Mouse (Mus musculus) myocyte (in vitro differentiated cells): Measurements from ENCODE around the gene Ubash3b. TPM values are rescaled to one million over a fixed set of nuclear protein-coding genes. Genes with fewer than 3 reads are reported as not detected.
A peak's percentile ranks its signal among the peaks of the same experiment; 100 is the strongest.

Experiments used
- H3K27me3 ChIP-seq: one replicate; pipeline ENCODE4 v1.6.1; 2011; ENCODE audit not compliant: control insufficient read depth, insufficient read depth, insufficient read length
- H3K36me3 ChIP-seq: one replicate; pipeline ENCODE4 v1.6.1; 2011; ENCODE audit not compliant: control insufficient read depth, insufficient read depth
- H3K4me2 ChIP-seq: one replicate; pipeline ENCODE4 v1.6.1; 2011; ENCODE audit warnings: low read depth, control low read depth
- H3K4me3 ChIP-seq: one replicate; pipeline ENCODE4 v1.5.1; 2011; ENCODE audit warnings: mild to moderate bottlenecking, control low read depth, moderate library complexity
- H3K79me2 ChIP-seq: one replicate; pipeline ENCODE4 v1.6.1; 2011; ENCODE audit not compliant: control insufficient read depth, insufficient read depth
- H3ac ChIP-seq: one replicate; pipeline ENCODE4 v1.6.1; 2011; ENCODE audit not compliant: control insufficient read depth, insufficient read length
- CEBPB ChIP-seq: IDR thresholded peaks from 2 replicates; pipeline ENCODE4 v1.6.1; 2011; ENCODE audit warnings: mild to moderate bottlenecking, moderate library complexity; ENCODE audit not compliant: poor library complexity, insufficient read depth, severe bottlenecking
- E2F4 ChIP-seq: IDR thresholded peaks from one replicate; pipeline ENCODE4 v1.6.1; 2011; ENCODE audit warnings: mild to moderate bottlenecking, control low read depth, moderate library complexity; ENCODE audit not compliant: insufficient read depth
- MAX ChIP-seq: IDR thresholded peaks from one replicate; pipeline ENCODE4 v1.6.1; 2011; ENCODE audit warnings: low read depth, mild to moderate bottlenecking, control low read depth
- MYOD1 ChIP-seq, 3 experiments: IDR thresholded peaks; one replicate each; pipeline ENCODE4 v1.6.1; 2011; ENCODE audit warnings: control low read depth in 2 of 3, low read depth in 2 of 3, mild to moderate bottlenecking in 2 of 3, moderate library complexity in 1 of 3; ENCODE audit not compliant: insufficient read length in 2 of 3, control insufficient read depth in 1 of 3
- MYOG ChIP-seq, 3 experiments: IDR thresholded peaks; one replicate each; pipeline ENCODE4 v1.6.1; 2011; ENCODE audit warnings: control low read depth in 2 of 3, low read depth in 2 of 3, mild to moderate bottlenecking in 2 of 3; ENCODE audit not compliant: insufficient read length in 2 of 3, control insufficient read depth in 1 of 3, insufficient read depth in 1 of 3
- POLR2A ChIP-seq: IDR thresholded peaks from one replicate; pipeline ENCODE4 v1.6.1; 2011; ENCODE audit warnings: low read depth, mild to moderate bottlenecking, control low read depth, moderate library complexity; ENCODE audit not compliant: insufficient read length
- POLR2AphosphoS2 ChIP-seq: IDR thresholded peaks from one replicate; pipeline ENCODE4 v1.6.1; 2011; ENCODE audit warnings: low read depth, control low read depth; ENCODE audit not compliant: insufficient read length
- REST ChIP-seq: IDR thresholded peaks from one replicate; pipeline ENCODE4 v1.6.1; 2011; ENCODE audit warnings: mild to moderate bottlenecking, control low read depth, moderate library complexity; ENCODE audit not compliant: insufficient read depth, insufficient read length
- SRF ChIP-seq: IDR thresholded peaks from one replicate; pipeline ENCODE4 v1.6.1; 2011; ENCODE audit warnings: low read depth; ENCODE audit not compliant: control insufficient read depth, insufficient read length
- TCF12 ChIP-seq: IDR thresholded peaks from one replicate; pipeline ENCODE4 v1.6.1; 2011; ENCODE audit warnings: mild to moderate bottlenecking, control low read depth; ENCODE audit not compliant: poor library complexity, insufficient read depth, severe bottlenecking
- TCF3 ChIP-seq: IDR thresholded peaks from one replicate; pipeline ENCODE4 v1.6.1; 2011; ENCODE audit warnings: low read depth, control low read depth; ENCODE audit not compliant: insufficient read length
- USF1 ChIP-seq: IDR thresholded peaks from one replicate; pipeline ENCODE4 v1.6.1; 2011; ENCODE audit warnings: low read depth, mild to moderate bottlenecking, control low read depth, moderate library complexity
- polyA plus RNA-seq: library from polyadenylated mRNA; unstranded; fragments of >200 nt; fragmentation: generic; extraction: Trizol; gene quantifications from one replicate; pipeline ENCODE4 v1.2.1, GENCODE M21; 2012; ENCODE audit warnings: missing spikeins

Gene Ubash3b
- polyA plus RNA-seq, 1 experiment, result 5.9 TPM

DNA sequence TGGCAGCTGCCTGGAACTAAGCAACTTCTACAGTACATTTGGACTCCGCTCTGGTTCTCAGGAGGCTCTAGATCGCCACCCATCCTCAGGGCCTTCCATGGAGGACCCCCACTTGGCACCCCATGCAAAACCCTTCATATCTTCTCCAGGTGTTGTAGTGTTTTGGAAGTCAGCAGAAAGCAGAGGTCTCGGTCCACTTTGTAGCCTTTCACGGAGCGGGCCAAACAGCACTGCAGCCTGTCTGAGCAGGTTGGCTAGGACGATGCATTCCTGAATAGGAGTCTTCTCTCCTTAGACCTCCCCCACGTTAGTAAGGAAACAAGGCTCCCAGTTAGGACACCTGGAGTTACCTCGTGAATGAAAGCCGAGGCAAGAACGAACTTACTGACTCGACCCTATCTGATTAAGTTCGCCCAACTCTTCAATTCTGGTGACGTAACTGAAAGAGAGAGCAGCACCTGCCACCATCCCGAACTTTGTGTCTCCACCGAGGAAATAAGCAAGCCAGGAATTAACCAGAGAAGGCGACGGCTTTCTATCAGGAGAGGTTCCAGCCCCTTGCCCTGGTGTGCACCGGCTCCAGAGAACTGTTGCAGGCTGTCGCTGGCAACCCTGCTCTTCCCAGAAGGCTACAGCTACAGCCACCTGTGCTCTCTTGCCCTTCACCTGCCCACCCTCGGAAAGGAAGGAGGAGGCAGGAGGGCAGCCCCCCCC lies 5.3 kb downstream of the Ubash3b start:
- Histone ChIP-seq H3K36me3 (no peaks in the 10 kb centered on the region), H3K27me3 (no peaks in the 10 kb centered on the region), H3K4me3 (peak overlapping the region; percentile 43), H3K4me2 (peak overlapping the region; percentile 62), H3K79me2 (no peaks in the 10 kb centered on the region), H3ac (peak overlapping the region; percentile 77)
- TF ChIP-seq REST (no peak), POLR2A (no peak), POLR2AphosphoS2 (no peak), SRF (no peak), CEBPB (no peak), MYOG (IDR thresholded peaks at IDR 0.05; ENCODE audit: control insufficient read depth in 1 of 3, insufficient read depth in 1 of 3, insufficient read length in 2 of 3, low read depth in 2 of 3) (no peak), TCF3 (no peak)

DNA sequence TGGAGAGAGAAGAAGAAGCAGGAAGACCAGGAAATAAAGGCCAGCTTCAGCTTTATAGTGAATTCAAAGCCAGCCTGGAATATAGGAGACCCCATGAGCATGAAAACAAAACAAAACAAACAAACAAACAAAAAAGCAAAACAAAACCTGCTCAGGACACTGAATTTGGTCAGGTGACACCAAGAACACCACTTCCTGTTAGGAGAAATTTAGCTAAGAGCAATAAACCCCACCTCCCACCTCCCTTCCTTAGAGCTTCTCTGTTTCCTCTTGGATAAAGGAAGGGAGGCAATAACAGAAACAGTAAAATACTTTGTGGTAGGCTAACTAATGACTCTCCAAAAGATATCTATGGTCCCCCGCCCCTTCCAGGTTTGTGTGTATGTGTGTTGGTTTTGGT lies 7.5 kb downstream of the Ubash3b start:
- Histone ChIP-seq H3K4me2 (no peak overlapping the region), H3K4me3 (no peak overlapping the region), H3K79me2 (no peaks in the 10 kb centered on the region), H3K27me3 (no peaks in the 10 kb centered on the region), H3ac (no peak overlapping the region), H3K36me3 (no peaks in the 10 kb centered on the region)
- TF ChIP-seq SRF, result no peak
- TF ChIP-seq TCF3, result no peak
- TF ChIP-seq POLR2A, result no peak
- no peak for TF ChIP-seq USF1
- TF ChIP-seq MYOD1 (IDR thresholded peaks at IDR 0.05; ENCODE audit: control insufficient read depth in 1 of 3, insufficient read length in 2 of 3, low read depth in 2 of 3), result no peak
- no peak for TF ChIP-seq REST
- TF ChIP-seq E2F4, result no peak
- TF ChIP-seq MYOG (IDR thresholded peaks at IDR 0.05; ENCODE audit: control insufficient read depth in 1 of 3, insufficient read depth in 1 of 3, insufficient read length in 2 of 3, low read depth in 2 of 3), result no peak
- no peak for TF ChIP-seq TCF12
- no peak for TF ChIP-seq MAX
- TF ChIP-seq POLR2AphosphoS2, result no peak
- no peak for TF ChIP-seq CEBPB

- H3K79me2 ChIP-seq, result no peaks in the 10 kb centered on the region
- no peak overlapping the region for H3K4me2 ChIP-seq
- no peaks in the 10 kb centered on the region for H3K27me3 ChIP-seq
- no peak overlapping the region for H3ac ChIP-seq
- H3K4me3 ChIP-seq, result no peak overlapping the region
- no peak for TF ChIP-seq TCF12
- TF ChIP-seq REST, result no peak
- TF ChIP-seq TCF3, result no peak
- TF ChIP-seq MYOD1 (IDR thresholded peaks at IDR 0.05; ENCODE audit: control insufficient read depth in 1 of 3, insufficient read length in 2 of 3, low read depth in 2 of 3), result no peak
- no peak for TF ChIP-seq POLR2A
- no peak for TF ChIP-seq MYOG (IDR thresholded peaks at IDR 0.05; ENCODE audit: control insufficient read depth in 1 of 3, insufficient read depth in 1 of 3, insufficient read length in 2 of 3, low read depth in 2 of 3)
- TF ChIP-seq CEBPB, result no peak
- TF ChIP-seq E2F4, result no peak
- no peak for TF ChIP-seq SRF
- H3K36me3 ChIP-seq, result no peaks in the 10 kb centered on the region
Measured at GRCm38 (mm10) chr9:41153050-41153449, 8.4 kb downstream of the Ubash3b start.

- no peak overlapping the region for H3K4me3 ChIP-seq
- no peak overlapping the region for H3K4me2 ChIP-seq
- no peaks in the 10 kb centered on the region for H3K79me2 ChIP-seq
- no peaks in the 10 kb centered on the region for H3K36me3 ChIP-seq
- no peak overlapping the region for H3ac ChIP-seq
- no peak for TF ChIP-seq SRF
- TF ChIP-seq MYOD1 (IDR thresholded peaks at IDR 0.05; ENCODE audit: control insufficient read depth in 1 of 3, insufficient read length in 2 of 3, low read depth in 2 of 3), result no peak
- no peak for TF ChIP-seq MAX
- TF ChIP-seq MYOG (IDR thresholded peaks at IDR 0.05; ENCODE audit: control insufficient read depth in 1 of 3, insufficient read depth in 1 of 3, insufficient read length in 2 of 3, low read depth in 2 of 3), result no peak
- TF ChIP-seq USF1, result no peak
- H3K27me3 ChIP-seq, result no peaks in the 10 kb centered on the region
Measured at GRCm38 (mm10) chr9:41151491-41151890, 10.0 kb downstream of the Ubash3b start.

GRCm38 (mm10) chr9:41149896-41150295 lies 11.6 kb downstream of the Ubash3b start:
- Histone ChIP-seq H3K36me3 (no peaks in the 10 kb centered on the region), H3K27me3 (no peaks in the 10 kb centered on the region), H3K79me2 (no peaks in the 10 kb centered on the region), H3K4me3 (no peak overlapping the region), H3K4me2 (no peak overlapping the region), H3ac (no peak overlapping the region)
- TF ChIP-seq MAX (no peak), MYOG (IDR thresholded peaks at IDR 0.05; ENCODE audit: control insufficient read depth in 1 of 3, insufficient read depth in 1 of 3, insufficient read length in 2 of 3, low read depth in 2 of 3) (no peak), CEBPB (no peak), MYOD1 (IDR thresholded peaks at IDR 0.05; ENCODE audit: control insufficient read depth in 1 of 3, insufficient read length in 2 of 3, low read depth in 2 of 3) (no peak), REST (no peak), TCF12 (no peak), E2F4 (no peak), POLR2A (no peak), POLR2AphosphoS2 (no peak), SRF (no peak), USF1 (no peak), TCF3 (no peak)
